Mouse (Mus musculus): ENCODE results near the gene Palld. TPM values are rescaled to one million over a fixed set of nuclear protein-coding genes. Genes with fewer than 3 reads are reported as not detected.

Gene Palld
- polyA plus RNA-seq, 1 experiment: 47.5 TPM

GRCm38 (mm10) chr8:61478793-61479192, 423.7 kb downstream of the Palld start:
- Histone ChIP-seq H3K4me3 (ENCODE audit: insufficient read depth, low read depth, low read length) (no peak overlapping the region), H3K27me3 (replicated peaks; ENCODE audit: control insufficient read depth, insufficient read depth, low read length) (no peaks in the 10 kb centered on the region), H3K36me3 (ENCODE audit: control insufficient read depth, insufficient read depth, low read length) (no peaks in the 10 kb centered on the region), H3K4me1 (ENCODE audit: control insufficient read depth, insufficient read depth, low read length) (peaks cover 10% of the 10 kb centered on the region; the same call in 1 of the 2 replicates), H3K27ac (ENCODE audit: insufficient read depth, low read depth, low read length) (no peak overlapping the region)
- DNase-seq: no peak
- TF ChIP-seq POLR2A (IDR thresholded peaks at IDR 0.05; ENCODE audit: low read depth, low read length) (no peak), CTCF (conservative IDR thresholded peaks at IDR 0.05; ENCODE audit: insufficient read depth, insufficient read length, low read depth, low read length) (no peak)
- WGBS: 67% methylated on average over 8 of the region's 8 CpGs

DNA sequence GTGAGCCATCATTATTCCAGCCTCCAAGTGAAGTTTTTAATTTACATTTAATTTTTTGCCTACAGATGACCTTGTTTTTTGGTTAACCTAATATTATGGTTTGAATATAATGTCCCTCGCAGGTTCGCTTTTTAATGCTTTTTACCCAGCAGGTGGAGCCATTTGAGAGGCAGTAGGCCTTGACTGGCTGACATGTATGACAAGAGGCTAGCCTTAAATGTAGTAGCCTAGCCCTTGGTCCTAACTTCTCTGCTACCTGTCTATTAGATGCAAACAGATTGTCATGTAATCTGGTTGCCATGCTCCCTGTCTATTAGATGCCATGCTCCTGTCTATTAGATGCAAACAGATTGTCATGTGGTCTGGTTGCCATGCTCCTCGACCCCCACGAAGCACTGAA, 424.3 kb downstream of the Palld start:
- DNase-seq: peak; percentile 4
- no peaks in the 10 kb centered on the region for H3K36me3 ChIP-seq (ENCODE audit: control insufficient read depth, insufficient read depth, low read length)
- peaks cover 10% of the 10 kb centered on the region; the same call in 1 of the 2 replicates for H3K4me1 ChIP-seq (ENCODE audit: control insufficient read depth, insufficient read depth, low read length)
- H3K27me3 ChIP-seq (replicated peaks; ENCODE audit: control insufficient read depth, insufficient read depth, low read length): no peaks in the 10 kb centered on the region
- 86% methylated on average over 4 of the region's 4 CpGs for WGBS
- TF ChIP-seq POLR2A (IDR thresholded peaks at IDR 0.05; ENCODE audit: low read depth, low read length): no peak
- TF ChIP-seq CTCF (conservative IDR thresholded peaks at IDR 0.05; ENCODE audit: insufficient read depth, insufficient read length, low read depth, low read length): peak; percentile 19; the same call in 1 of the 2 replicates
- H3K4me3 ChIP-seq (ENCODE audit: insufficient read depth, low read depth, low read length): no peak overlapping the region
- no peak overlapping the region for H3K27ac ChIP-seq (ENCODE audit: insufficient read depth, low read depth, low read length)

GRCm38 (mm10) chr8:61476160-61476559, 426.3 kb downstream of the Palld start:
- peak overlapping the region; percentile 12; the same call in 1 of the 2 replicates for H3K27ac ChIP-seq (ENCODE audit: insufficient read depth, low read depth, low read length)

GRCm38 (mm10) chr8:61475251-61475673, 427.2 kb downstream of the Palld start:
- 28% methylated on average over 6 of the region's 6 CpGs for WGBS
- DNase-seq: peak; percentile 28
- H3K4me1 ChIP-seq (ENCODE audit: control insufficient read depth, insufficient read depth, low read length): peaks cover 10% of the 10 kb centered on the region; the same call in 1 of the 2 replicates
- peak overlapping the region; percentile 68 for H3K27ac ChIP-seq (ENCODE audit: insufficient read depth, low read depth, low read length)
- no peaks in the 10 kb centered on the region for H3K36me3 ChIP-seq (ENCODE audit: control insufficient read depth, insufficient read depth, low read length)
- H3K27me3 ChIP-seq (replicated peaks; ENCODE audit: control insufficient read depth, insufficient read depth, low read length): no peaks in the 10 kb centered on the region
- H3K4me3 ChIP-seq (ENCODE audit: insufficient read depth, low read depth, low read length): no peak overlapping the region
- TF ChIP-seq CTCF (conservative IDR thresholded peaks at IDR 0.05; ENCODE audit: insufficient read depth, insufficient read length, low read depth, low read length) (no peak), POLR2A (IDR thresholded peaks at IDR 0.05; ENCODE audit: low read depth, low read length) (no peak)

More at GRCm38 (mm10) chr8:61476160-61476559, 426.3 kb downstream of the Palld start:
- TF ChIP-seq CTCF (conservative IDR thresholded peaks at IDR 0.05; ENCODE audit: insufficient read depth, insufficient read length, low read depth, low read length): no peak
- TF ChIP-seq POLR2A (IDR thresholded peaks at IDR 0.05; ENCODE audit: low read depth, low read length): no peak
- whole genome bisulfite sequencing: 67% methylated on average over 9 of the region's 9 CpGs
- no peak for DNase-seq
- no peaks in the 10 kb centered on the region for H3K27me3 ChIP-seq (replicated peaks; ENCODE audit: control insufficient read depth, insufficient read depth, low read length)
- peaks cover 10% of the 10 kb centered on the region; the same call in 1 of the 2 replicates for H3K4me1 ChIP-seq (ENCODE audit: control insufficient read depth, insufficient read depth, low read length)
- no peak overlapping the region for H3K4me3 ChIP-seq (ENCODE audit: insufficient read depth, low read depth, low read length)
- H3K36me3 ChIP-seq (ENCODE audit: control insufficient read depth, insufficient read depth, low read length): no peaks in the 10 kb centered on the region

DNA sequence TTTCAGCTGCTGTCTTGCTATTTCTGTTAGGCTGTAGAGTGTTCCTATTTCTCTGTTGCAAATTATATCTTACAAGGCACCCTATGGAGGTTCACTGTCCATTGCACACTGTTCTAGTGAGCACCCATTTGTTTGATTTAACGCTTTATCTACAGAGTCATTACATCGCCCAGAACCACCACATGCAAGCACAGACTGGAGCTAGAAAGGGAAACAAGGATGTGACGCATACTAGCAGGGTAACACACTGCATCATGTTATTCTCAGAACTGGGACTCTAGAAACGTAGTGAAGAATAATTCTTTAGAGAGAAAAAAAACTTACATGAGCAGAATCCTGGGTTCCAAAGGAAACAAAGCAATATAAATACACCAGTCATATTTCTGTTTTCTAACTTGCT, 432.3 kb downstream of the Palld start:
- Histone ChIP-seq H3K27ac (ENCODE audit: insufficient read depth, low read depth, low read length) (no peak overlapping the region), H3K27me3 (replicated peaks; ENCODE audit: control insufficient read depth, insufficient read depth, low read length) (no peaks in the 10 kb centered on the region), H3K4me1 (ENCODE audit: control insufficient read depth, insufficient read depth, low read length) (peaks cover 2% of the 10 kb centered on the region; the same call in 1 of the 2 replicates), H3K4me3 (ENCODE audit: insufficient read depth, low read depth, low read length) (no peak overlapping the region), H3K36me3 (ENCODE audit: control insufficient read depth, insufficient read depth, low read length) (no peaks in the 10 kb centered on the region)
- TF ChIP-seq POLR2A (IDR thresholded peaks at IDR 0.05; ENCODE audit: low read depth, low read length) (no peak), CTCF (conservative IDR thresholded peaks at IDR 0.05; ENCODE audit: insufficient read depth, insufficient read length, low read depth, low read length) (no peak)
- no peak for DNase-seq
- WGBS: 88% methylated on average over 4 of the region's 4 CpGs

- no peak overlapping the region for H3K27ac ChIP-seq (ENCODE audit: insufficient read depth, low read depth, low read length)
- no peaks in the 10 kb centered on the region for H3K36me3 ChIP-seq (ENCODE audit: control insufficient read depth, insufficient read depth, low read length)
- TF ChIP-seq POLR2A (IDR thresholded peaks at IDR 0.05; ENCODE audit: low read depth, low read length): no peak
- TF ChIP-seq CTCF (conservative IDR thresholded peaks at IDR 0.05; ENCODE audit: insufficient read depth, insufficient read length, low read depth, low read length): no peak
- no peak overlapping the region for H3K4me3 ChIP-seq (ENCODE audit: insufficient read depth, low read depth, low read length)
- DNase-seq: no peak
- no peaks in the 10 kb centered on the region for H3K27me3 ChIP-seq (replicated peaks; ENCODE audit: control insufficient read depth, insufficient read depth, low read length)
- no peaks in the 10 kb centered on the region for H3K4me1 ChIP-seq (ENCODE audit: control insufficient read depth, insufficient read depth, low read length)
- 96% methylated on average over 3 of the region's 3 CpGs for WGBS
Observed at GRCm38 (mm10) chr8:61467553-61467815, 435.0 kb downstream of the Palld start.

DNA sequence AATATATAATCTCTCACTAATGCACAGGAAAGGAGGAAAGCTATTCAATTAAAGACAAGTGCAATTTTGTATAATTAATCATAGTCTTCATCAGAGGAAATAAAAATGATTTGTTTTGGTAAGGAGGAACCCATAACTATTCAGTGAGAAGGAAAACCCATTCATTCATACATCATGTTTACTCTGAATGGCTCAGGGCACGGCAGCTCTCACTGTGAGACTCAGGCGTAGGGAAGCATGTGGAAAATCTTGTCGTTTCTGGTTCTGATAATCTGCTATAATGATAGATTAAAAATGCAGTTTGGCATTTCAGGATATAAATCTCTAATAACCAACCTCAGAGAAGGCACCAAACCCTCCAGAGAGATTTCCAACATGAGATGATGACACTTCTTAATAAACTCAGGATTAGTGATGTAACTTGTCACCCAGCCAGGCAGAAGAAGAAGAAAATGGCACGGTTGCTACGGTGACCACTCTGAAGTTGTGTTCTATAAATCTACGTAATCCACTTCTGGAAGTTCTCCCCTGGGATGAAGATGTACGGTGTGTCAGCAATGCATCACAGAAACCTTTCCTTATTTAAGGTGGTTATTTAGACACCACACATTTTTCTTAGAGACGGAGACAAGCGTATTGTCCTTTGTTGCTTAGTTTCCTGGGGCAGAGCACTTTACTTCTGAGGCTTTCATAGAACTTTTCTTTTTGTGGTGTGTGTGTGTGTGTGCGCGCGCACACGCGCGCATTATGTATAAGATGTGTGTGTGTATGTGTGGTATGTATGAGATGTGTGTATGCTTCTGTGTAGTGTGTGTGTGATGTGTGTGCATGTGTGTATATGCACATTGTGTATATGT, 435.6 kb downstream of the Palld start:
- WGBS: 84% methylated on average over 15 of the region's 15 CpGs
- no peaks in the 10 kb centered on the region for H3K4me1 ChIP-seq (ENCODE audit: control insufficient read depth, insufficient read depth, low read length)

More for the DNA sequence above, 435.6 kb downstream of the Palld start:
- no peak for TF ChIP-seq POLR2A (IDR thresholded peaks at IDR 0.05; ENCODE audit: low read depth, low read length)
- TF ChIP-seq CTCF (conservative IDR thresholded peaks at IDR 0.05; ENCODE audit: insufficient read depth, insufficient read length, low read depth, low read length): no peak
- H3K27ac ChIP-seq (ENCODE audit: insufficient read depth, low read depth, low read length): no peak overlapping the region
- no peaks in the 10 kb centered on the region for H3K27me3 ChIP-seq (replicated peaks; ENCODE audit: control insufficient read depth, insufficient read depth, low read length)
- no peak for DNase-seq
- H3K4me3 ChIP-seq (ENCODE audit: insufficient read depth, low read depth, low read length): no peak overlapping the region
- no peaks in the 10 kb centered on the region for H3K36me3 ChIP-seq (ENCODE audit: control insufficient read depth, insufficient read depth, low read length)

Measured in kidney, adult 2 months (tissue).